Mouse (Mus musculus): ENCODE data around the gene Wnt3a. TPM values are rescaled to one million over a fixed set of nuclear protein-coding genes. Genes with fewer than 3 reads are reported as not detected.

The Wnt3a gene
- total and polyA plus RNA-seq, 3 experiments, result not detected

DNA sequence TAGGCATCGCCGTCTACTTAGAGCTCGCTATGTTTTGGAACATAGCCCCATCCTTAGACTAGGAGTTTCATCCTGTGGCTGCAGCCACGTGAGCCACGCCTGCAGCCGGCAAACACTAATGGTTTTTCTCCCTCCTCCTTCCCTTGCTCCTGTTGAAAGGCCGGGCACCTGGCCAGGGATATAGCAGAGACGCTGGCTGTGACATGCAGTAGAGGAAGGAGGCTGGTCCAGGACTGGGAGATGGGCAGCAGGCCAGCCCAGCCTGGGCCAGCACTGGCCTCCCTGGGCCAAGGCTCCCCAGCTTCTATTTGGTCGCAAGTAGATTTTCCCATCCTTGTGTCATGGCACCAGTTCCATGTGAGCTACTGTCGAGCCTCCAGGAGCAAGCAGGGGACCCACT is 7.6 kb downstream of the Wnt3a start:
- no peaks in the 10 kb centered on the region for H3K79me2 ChIP-seq (ENCODE audit: control insufficient read depth, insufficient read depth, low read length, poor library complexity)
- no peaks in the 10 kb centered on the region for H3K36me3 ChIP-seq (ENCODE audit: control insufficient read depth in 1 of 2, insufficient read depth in 2 of 2, low read length in 2 of 2)
- no peak for TF ChIP-seq E2F4 (IDR thresholded peaks at IDR 0.05; ENCODE audit: borderline replicate concordance, low read depth, low read length)
- no peak for TF ChIP-seq UBTF (IDR thresholded peaks at IDR 0.05; ENCODE audit: borderline replicate concordance, insufficient read depth, low read depth, low read length)
- no peak for TF ChIP-seq USF1 (IDR thresholded peaks at IDR 0.05; ENCODE audit: low read depth, low read length)
- no peak for TF ChIP-seq EP300 (IDR thresholded peaks at IDR 0.05; ENCODE audit: low read depth in 1 of 2, low read length in 2 of 2)
- TF ChIP-seq JUND (IDR thresholded peaks at IDR 0.05; ENCODE audit: low read depth, low read length), result no peak
- no peak for TF ChIP-seq NELFE (IDR thresholded peaks at IDR 0.05; ENCODE audit: low read depth, low read length)
- TF ChIP-seq CHD1 (IDR thresholded peaks at IDR 0.05; ENCODE audit: low read depth, low read length), result no peak
- TF ChIP-seq TCF12 (IDR thresholded peaks at IDR 0.05; ENCODE audit: low read depth, low read length), result no peak
- no peak for TF ChIP-seq HCFC1 (IDR thresholded peaks at IDR 0.05; ENCODE audit: low read depth, low read length)
- no peak for TF ChIP-seq SMC3 (IDR thresholded peaks at IDR 0.05; ENCODE audit: low read depth, low read length)
- no peak for TF ChIP-seq GABPA (IDR thresholded peaks at IDR 0.05; ENCODE audit: low read depth, low read length)
- no peak for TF ChIP-seq TAL1 (IDR thresholded peaks at IDR 0.05; ENCODE audit: low read length)
- TF ChIP-seq BHLHE40 (IDR thresholded peaks at IDR 0.05; ENCODE audit: borderline replicate concordance, low read depth, low read length), result no peak
- no peak for TF ChIP-seq ETS1 (IDR thresholded peaks at IDR 0.05; ENCODE audit: low read depth, low read length)
- TF ChIP-seq POLR2AphosphoS2 (IDR thresholded peaks at IDR 0.05; ENCODE audit: low read length), result no peak
- TF ChIP-seq KAT2A (conservative IDR thresholded peaks at IDR 0.05; ENCODE audit: low read depth, low read length), result no peak
- H3K9ac ChIP-seq (ENCODE audit: control insufficient read depth, low read depth, low read length, poor library complexity, severe bottlenecking), result no peak overlapping the region
- no peak overlapping the region for H3K27ac ChIP-seq (ENCODE audit: control insufficient read depth, low read depth, low read length)
- H3K27me3 ChIP-seq (ENCODE audit: control insufficient read depth in 1 of 2, insufficient read depth in 2 of 2, low read length in 2 of 2), result peaks cover 24 to 34% of the 10 kb centered on the region in 2 experiments
- no peaks in the 10 kb centered on the region for H3K4me1 ChIP-seq (ENCODE audit: control insufficient read depth in 1 of 2, insufficient read depth in 2 of 2, low read length in 2 of 2)
- H3K4me3 ChIP-seq (ENCODE audit: control insufficient read depth in 1 of 2, insufficient read depth in 1 of 2, low read depth in 2 of 2, low read length in 2 of 2), result no peak overlapping the region
- H3K9me3 ChIP-seq (replicated peaks; ENCODE audit: insufficient read depth, low read length), result no peaks in the 10 kb centered on the region
- DNase-seq (ENCODE audit: low read depth, low spot score), result no peak

DNA sequence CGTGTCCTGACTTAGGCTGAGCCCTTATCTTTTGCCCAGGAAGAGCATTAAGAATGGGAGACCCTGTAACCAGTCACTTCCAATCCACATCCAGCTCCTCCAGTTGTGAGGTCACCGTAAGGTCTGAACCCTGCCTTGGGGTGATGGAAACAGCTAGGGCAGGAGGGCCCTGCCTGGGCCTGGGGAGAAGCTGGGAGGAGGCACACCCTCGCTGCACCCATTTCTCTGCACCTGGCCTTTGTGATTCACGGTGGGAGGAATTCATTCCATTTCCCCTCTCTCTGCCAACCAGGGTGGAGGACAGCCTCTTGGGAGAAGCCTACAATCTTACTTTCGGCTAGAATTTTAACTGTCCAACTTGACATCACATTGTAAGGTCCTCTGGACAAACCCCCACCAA is 8.4 kb downstream of the Wnt3a start:
- no peaks in the 10 kb centered on the region for H3K9me3 ChIP-seq (replicated peaks; ENCODE audit: insufficient read depth, low read length)
- no peak for TF ChIP-seq UBTF (IDR thresholded peaks at IDR 0.05; ENCODE audit: borderline replicate concordance, insufficient read depth, low read depth, low read length)
- TF ChIP-seq BHLHE40 (IDR thresholded peaks at IDR 0.05; ENCODE audit: borderline replicate concordance, low read depth, low read length), result no peak
- peaks cover 24 to 34% of the 10 kb centered on the region in 2 experiments for H3K27me3 ChIP-seq (ENCODE audit: control insufficient read depth in 1 of 2, insufficient read depth in 2 of 2, low read length in 2 of 2)
- H3K4me1 ChIP-seq (ENCODE audit: control insufficient read depth in 1 of 2, insufficient read depth in 2 of 2, low read length in 2 of 2), result no peaks in the 10 kb centered on the region
- H3K9ac ChIP-seq (ENCODE audit: control insufficient read depth, low read depth, low read length, poor library complexity, severe bottlenecking), result no peak overlapping the region
- no peak overlapping the region for H3K27ac ChIP-seq (ENCODE audit: control insufficient read depth, low read depth, low read length)
- no peak for DNase-seq (ENCODE audit: low read depth, low spot score)
- no peaks in the 10 kb centered on the region for H3K36me3 ChIP-seq (ENCODE audit: control insufficient read depth in 1 of 2, insufficient read depth in 2 of 2, low read length in 2 of 2)
- no peak overlapping the region for H3K4me3 ChIP-seq (ENCODE audit: control insufficient read depth in 1 of 2, insufficient read depth in 1 of 2, low read depth in 2 of 2, low read length in 2 of 2)
- H3K79me2 ChIP-seq (ENCODE audit: control insufficient read depth, insufficient read depth, low read length, poor library complexity), result no peaks in the 10 kb centered on the region

Data from MEL (cell line).